Mouse (Mus musculus) intestine, embryonic 16.5 days (tissue): ENCODE results near the gene Hoxa11. TPM values are rescaled to one million over a fixed set of nuclear protein-coding genes. Genes with fewer than 3 reads are reported as not detected.

Experiments
- ATAC-seq: fragments of 200-750 bp; cut with Nextera tagmentation; 2 replicates; pipeline ENCODE4 v1.8.0; 2017; ENCODE audit warnings: moderate TSS enrichment, moderate library complexity
- H3K27ac ChIP-seq: fragments of 300-500 bp; sonication (generic); 2 replicates; pipeline ENCODE4 v1.5.1; 2014; ENCODE audit warnings: mild to moderate bottlenecking, low read length
- H3K27me3 ChIP-seq: fragments of 300-500 bp; sonication (generic); replicated peaks from 2 replicates; pipeline ENCODE4 v1.6.1; 2014; ENCODE audit warnings: low read length, control low read depth, mixed read lengths; ENCODE audit not compliant: control insufficient read depth, insufficient read depth
- H3K36me3 ChIP-seq: fragments of 300-500 bp; sonication (generic); 2 replicates; pipeline ENCODE4 v1.6.1; 2014; ENCODE audit warnings: low read length, control low read depth; ENCODE audit not compliant: control insufficient read depth, insufficient read depth
- H3K4me1 ChIP-seq: fragments of 300-500 bp; sonication (generic); 2 replicates; pipeline ENCODE4 v1.6.1; 2014; ENCODE audit warnings: low read length, control low read depth, mixed read lengths; ENCODE audit not compliant: control insufficient read depth, insufficient read depth
- H3K4me2 ChIP-seq: fragments of 300-500 bp; sonication (generic); 2 replicates; pipeline ENCODE4 v1.6.1; 2014; ENCODE audit warnings: low read depth, low read length, control low read depth
- H3K4me3 ChIP-seq: fragments of 300-500 bp; sonication (generic); 2 replicates; pipeline ENCODE4 v1.5.1; 2014; ENCODE audit warnings: mild to moderate bottlenecking, low read length
- H3K9ac ChIP-seq: fragments of 300-500 bp; sonication (generic); 2 replicates; pipeline ENCODE4 v1.6.1; 2014; ENCODE audit warnings: low read depth, low read length
- H3K9me3 ChIP-seq: fragments of 300-500 bp; sonication (generic); 2 replicates; pipeline ENCODE4 v1.6.1; 2016; ENCODE audit warnings: low read length, control low read depth; ENCODE audit not compliant: control insufficient read depth
- WGBS: fragments of 180-500 bp; shearing (Covaris S2); extraction: QIAGEN DNeasy Blood & Tissue Kit; methylation state at CpG from one replicate; pipeline ENCODE4 v1.1.7; 2014; 5-methylcytosine and 5-hydroxymethylcytosine counted together
- polyA plus RNA-seq: library from polyadenylated mRNA; unstranded; fragments of >200 nt; fragmentation: Nextera tagmentation; extraction: Ambion mirVana; gene quantifications from 2 replicates; pipeline ENCODE4 v1.2.1, GENCODE M21; 2015

The Hoxa11 gene
- polyA plus RNA-seq, 1 experiment from 2014 or later = 1.9 TPM

GRCm38 (mm10) chr6:52231885-52232567 is 13.6 kb downstream of the Hoxa11 start:
- peak overlapping the region; percentile 38 for H3K4me2 ChIP-seq
- peaks cover 80% of the 10 kb centered on the region for H3K27me3 ChIP-seq
- under 1% methylated on average over 18 of the region's 18 CpGs for WGBS
- 0 out of 2 replicates have a peak overlapping the region, but pooled peaks have one; percentile 45 for H3K9ac ChIP-seq
- ATAC-seq = no peak
- H3K9me3 ChIP-seq = no peaks in the 10 kb centered on the region
- peak overlapping the region; percentile 35 for H3K4me3 ChIP-seq
- H3K27ac ChIP-seq = no peak overlapping the region
- no peaks in the 10 kb centered on the region for H3K4me1 ChIP-seq
- H3K36me3 ChIP-seq = no peaks in the 10 kb centered on the region

- H3K36me3 ChIP-seq = no peaks in the 10 kb centered on the region
- peak within 1 kb of the TSS; percentile 31; the same call in 1 of the 2 replicates for H3K27ac ChIP-seq
- peaks cover 80% of the 10 kb centered on the region for H3K27me3 ChIP-seq
- H3K9me3 ChIP-seq = no peaks in the 10 kb centered on the region
- WGBS = 3% methylated on average over 32 of the region's 36 CpGs
- H3K4me3 ChIP-seq = peak within 1 kb of the TSS; percentile 36
- no peak for ATAC-seq
- H3K4me1 ChIP-seq = no peaks in the 10 kb centered on the region
- H3K9ac ChIP-seq = peak within 1 kb of the TSS; percentile 56
- peak within 1 kb of the TSS; percentile 38 for H3K4me2 ChIP-seq
These were observed 15.0 kb downstream of the Hoxa11 start, which contains the start of gene Hoxa9 for GRCm38 (mm10) chr6:52230516-52231165. TSS of gene Hoxa9 (minus strand) at chr6:52231089.

- peak overlapping the region; percentile 36 for H3K4me3 ChIP-seq
- H3K9ac ChIP-seq = peak overlapping the region; percentile 56
- no peak for ATAC-seq
- peaks cover 80% of the 10 kb centered on the region for H3K27me3 ChIP-seq
- no peaks in the 10 kb centered on the region for H3K9me3 ChIP-seq
- peak overlapping the region; percentile 17 for H3K4me2 ChIP-seq
- no peaks in the 10 kb centered on the region for H3K4me1 ChIP-seq
- peak overlapping the region; percentile 31; the same call in 1 of the 2 replicates for H3K27ac ChIP-seq
- no peaks in the 10 kb centered on the region for H3K36me3 ChIP-seq
- WGBS = 1% methylated on average over 44 of the region's 44 CpGs
These were observed 15.8 kb downstream of the Hoxa11 start for GRCm38 (mm10) chr6:52229558-52230416.

GRCm38 (mm10) chr6:52228475-52229465 is 16.8 kb downstream of the Hoxa11 start:
- H3K27me3 ChIP-seq = peaks cover 78% of the 10 kb centered on the region
- 3% methylated on average over 38 of the region's 38 CpGs for WGBS
- H3K4me3 ChIP-seq = peak overlapping the region; percentile 32
- no peaks in the 10 kb centered on the region for H3K9me3 ChIP-seq
- no peaks in the 10 kb centered on the region for H3K4me1 ChIP-seq
- no peaks in the 10 kb centered on the region for H3K36me3 ChIP-seq
- ATAC-seq = no peak
- H3K9ac ChIP-seq = peak overlapping the region; percentile 60
- H3K4me2 ChIP-seq = peak overlapping the region; percentile 25; the same call in 1 of the 2 replicates
- peak overlapping the region; percentile 37; the same call in 1 of the 2 replicates for H3K27ac ChIP-seq

- H3K27me3 ChIP-seq = peaks cover 75% of the 10 kb centered on the region
- H3K27ac ChIP-seq = no peak overlapping the region
- no peak overlapping the region for H3K4me3 ChIP-seq
- WGBS = 7% methylated on average over 11 of the region's 11 CpGs
- no peak overlapping the region for H3K4me2 ChIP-seq
- no peaks in the 10 kb centered on the region for H3K36me3 ChIP-seq
- no peak overlapping the region for H3K9ac ChIP-seq
- ATAC-seq = no peak
- no peaks in the 10 kb centered on the region for H3K4me1 ChIP-seq
- no peaks in the 10 kb centered on the region for H3K9me3 ChIP-seq
These were observed 18.0 kb downstream of the Hoxa11 start for GRCm38 (mm10) chr6:52227470-52228222.

- ATAC-seq = no peak
- peak overlapping the region; percentile 38; the same call in 1 of the 2 replicates for H3K4me3 ChIP-seq
- peak overlapping the region; percentile 24; the same call in 1 of the 2 replicates for H3K9ac ChIP-seq
- H3K27me3 ChIP-seq = peaks cover 80% of the 10 kb centered on the region
- no peaks in the 10 kb centered on the region for H3K9me3 ChIP-seq
- H3K36me3 ChIP-seq = no peaks in the 10 kb centered on the region
- 5% methylated on average over 26 of the region's 26 CpGs for WGBS
- H3K4me1 ChIP-seq = peaks cover 1% of the 10 kb centered on the region; the same call in 1 of the 2 replicates
- H3K27ac ChIP-seq = peak overlapping the region; percentile 45
- peak overlapping the region; percentile 27; the same call in 1 of the 2 replicates for H3K4me2 ChIP-seq
These were observed 18.9 kb downstream of the Hoxa11 start for GRCm38 (mm10) chr6:52226569-52227257.

GRCm38 (mm10) chr6:52225612-52226568 is 19.7 kb downstream of the Hoxa11 start:
- Histone ChIP-seq H3K27me3 (peaks cover 82% of the 10 kb centered on the region), H3K4me1 (peaks cover 6% of the 10 kb centered on the region; the same call in 1 of the 2 replicates), H3K4me2 (peak overlapping the region; percentile 40), H3K9me3 (no peaks in the 10 kb centered on the region), H3K36me3 (no peaks in the 10 kb centered on the region), H3K9ac (peak overlapping the region; percentile 55), H3K27ac (no peak overlapping the region), H3K4me3 (peak overlapping the region; percentile 38)
- 2% methylated on average over 69 of the region's 69 CpGs for WGBS
- ATAC-seq = no peak
